In genomic region chr12:40164621-40165020, GRCm38 (mm10) we compare ENCODE assay signal across 8 mouse cellular contexts. TPM values are rescaled to one million over a fixed set of nuclear protein-coding genes. Genes with fewer than 3 reads are reported as not detected.
A peak's percentile ranks its signal among the peaks of the same experiment; 100 is the strongest.
DNase-seq lines count a peak whose midpoint lies in the region; ATAC-seq and TF ChIP-seq lines count a peak whose summit lies in the region.
"Had no signal": no experiment of that assay in that cellular context is flagged by ENCODE, and none has a peak within 500 bp of the region (broad histone marks: within the 10 kb centered on the region; RNA-seq: fewer than 3 reads in every experiment).

No protein-coding gene starts in this region.

- no peaks in the 10 kb centered on the region for H3K4me1 ChIP-seq in liver, embryonic 14.5 days (replicated peaks; ENCODE audit: control insufficient read depth in 2 of 2, insufficient read depth in 2 of 2, low read length in 1 of 2)
- no peaks in the 10 kb centered on the region for H3K4me1 ChIP-seq in liver, embryonic 12.5 days
- H3K4me1 ChIP-seq in forebrain, embryonic 14.5 days (ENCODE audit: control insufficient read depth, insufficient read depth, low read length), result no peaks in the 10 kb centered on the region

- no peak for ATAC-seq in liver, embryonic 14.5 days (ENCODE audit: insufficient read depth)
- ATAC-seq in liver, embryonic 12.5 days, result no peak
- peak; percentile 67; the same call in 1 of the 2 replicates for ATAC-seq in forebrain, embryonic 14.5 days
- peak; percentile 66; the same call in 1 of the 2 replicates for ATAC-seq in neutrophil, adult 5-6 weeks (ENCODE audit: extremely low read depth, insufficient number of reproducible peaks, low FRiP score, poor library complexity, severe bottlenecking)

- no peak for DNase-seq in liver, embryonic 14.5 days (ENCODE audit: low read depth in 3 of 3, low spot score in 3 of 3)
- peak; percentile 8 for DNase-seq in T-cell, adult 2 months (ENCODE audit: low spot score)
- DNase-seq in forebrain, embryonic 14.5 days (ENCODE audit: low spot score), result peak; percentile 83
- DNase-seq in kidney, postnatal 14 days, result peak; percentile 40
- DNase-seq in thymus, postnatal 25 days, result no peak

- 6% methylated on average over 2 of the region's 2 CpGs for WGBS in liver, embryonic 14.5 days (ENCODE audit: insufficient replicate concordance)
- WGBS in liver, embryonic 12.5 days (ENCODE audit: insufficient replicate concordance), result 4% methylated on average over 2 of the region's 2 CpGs
- WGBS in forebrain, embryonic 14.5 days, result 11% methylated on average over 2 of the region's 2 CpGs

- no peaks in the 10 kb centered on the region for H3K36me3 ChIP-seq in liver, embryonic 14.5 days (replicated peaks; ENCODE audit: control insufficient read depth, insufficient read depth, low read depth)
- no peaks in the 10 kb centered on the region for H3K36me3 ChIP-seq in liver, embryonic 12.5 days
- no peaks in the 10 kb centered on the region for H3K36me3 ChIP-seq in forebrain, embryonic 14.5 days (ENCODE audit: control insufficient read depth, insufficient read depth, low read length)

- no peak overlapping the region for H3K9ac ChIP-seq in liver, embryonic 14.5 days (replicated peaks)
- no peak overlapping the region for H3K9ac ChIP-seq in liver, embryonic 12.5 days
- no peak overlapping the region for H3K9ac ChIP-seq in forebrain, embryonic 14.5 days (ENCODE audit: low read length)

- TF ChIP-seq EP300 in liver, embryonic 14.5 days (IDR thresholded peaks at IDR 0.05; ENCODE audit: low read depth), result no peak

- no peak overlapping the region for H3K27ac ChIP-seq in liver, embryonic 14.5 days
- no peak overlapping the region for H3K27ac ChIP-seq in liver, embryonic 12.5 days
- no peak overlapping the region for H3K27ac ChIP-seq in forebrain, embryonic 14.5 days (ENCODE audit: low read depth, low read length)
- H3K27ac ChIP-seq: macrophage had no signal

- TF ChIP-seq CTCF in liver, embryonic 14.5 days (IDR thresholded peaks at IDR 0.05; ENCODE audit: low read depth), result peak; percentile 45; the same call in 1 of the 2 replicates

- H3K9me3 ChIP-seq in liver, embryonic 14.5 days (ENCODE audit: control insufficient read depth, low read length), result no peaks in the 10 kb centered on the region
- no peaks in the 10 kb centered on the region for H3K9me3 ChIP-seq in liver, embryonic 12.5 days (replicated peaks)
- H3K9me3 ChIP-seq in forebrain, embryonic 14.5 days (replicated peaks; ENCODE audit: control insufficient read depth, low read length), result no peaks in the 10 kb centered on the region

- H3K4me2 ChIP-seq in liver, embryonic 14.5 days (ENCODE audit: low read depth), result no peak overlapping the region
- no peak overlapping the region for H3K4me2 ChIP-seq in liver, embryonic 12.5 days
- no peak overlapping the region for H3K4me2 ChIP-seq in forebrain, embryonic 14.5 days (ENCODE audit: low read length)

- no peak overlapping the region for H3K4me3 ChIP-seq in liver, embryonic 14.5 days (ENCODE audit: insufficient read depth in 1 of 2, low read depth in 2 of 2, low read length in 2 of 2)
- H3K4me3 ChIP-seq in liver, embryonic 12.5 days, result no peak overlapping the region
- no peak overlapping the region for H3K4me3 ChIP-seq in forebrain, embryonic 14.5 days (ENCODE audit: low read depth, low read length)

- H3K27me3 ChIP-seq in liver, embryonic 14.5 days (ENCODE audit: control insufficient read depth, insufficient read depth, low read length), result no peaks in the 10 kb centered on the region
- no peaks in the 10 kb centered on the region for H3K27me3 ChIP-seq in liver, embryonic 12.5 days (replicated peaks)
- no peaks in the 10 kb centered on the region for H3K27me3 ChIP-seq in forebrain, embryonic 14.5 days (replicated peaks; ENCODE audit: control insufficient read depth, insufficient read depth, low read length)

RNA-seq across cellular contexts. Expression of gene Scin, which starts 30.6 kb away (rescaled TPM):
- 0.04 and 0.06 TPM in 2 replicates for polyA plus RNA-seq in liver, embryonic 14.5 days (2012; rRNA removed)
- 0.09 TPM in 1 of 2 replicates, not detected in the other for polyA plus RNA-seq in liver, embryonic 14.5 days (2014; fragmentation: Nextera tagmentation; extraction: Ambion mirVana)
- 0.22 and 0.43 TPM in 2 replicates for polyA plus RNA-seq in liver, embryonic 12.5 days (2016; fragmentation: Nextera tagmentation; extraction: Ambion mirVana)
- not detected in 2 replicates for polyA plus RNA-seq in forebrain, embryonic 14.5 days (2014; fragmentation: Nextera tagmentation; extraction: Ambion mirVana)
- not detected in 2 replicates for total RNA-seq in neutrophil, adult 5-6 weeks (2017)

RNA-seq across cellular contexts. Expression of gene Lsmem1, which starts 34.7 kb away (rescaled TPM):
- 0.02 TPM in 1 of 2 replicates, not detected in the other for polyA plus RNA-seq in liver, embryonic 14.5 days (2012; rRNA removed)
- polyA plus RNA-seq in liver, embryonic 14.5 days (2014; fragmentation: Nextera tagmentation; extraction: Ambion mirVana), result not detected in 2 replicates
- polyA plus RNA-seq in liver, embryonic 12.5 days (2016; fragmentation: Nextera tagmentation; extraction: Ambion mirVana), result not detected in 2 replicates
- not detected in 2 replicates for polyA plus RNA-seq in forebrain, embryonic 14.5 days (2014; fragmentation: Nextera tagmentation; extraction: Ambion mirVana)
- 0.23 and 0.98 TPM in 2 replicates for total RNA-seq in neutrophil, adult 5-6 weeks (2017)
- polyA plus RNA-seq: macrophage had no signal

Comparison
In these comparisons a context has a peak if more than half of its experiments do, and no peak if none do; other contexts are left out.
1. ATAC-seq: peak in forebrain, embryonic 14.5 days (single experiment) and neutrophil, adult 5-6 weeks (single experiment); none in liver, embryonic 14.5 days (single experiment) and liver, embryonic 12.5 days (single experiment).
2. DNase-seq: peak in T-cell, adult 2 months (single experiment), forebrain, embryonic 14.5 days (single experiment) and kidney, postnatal 14 days (single experiment); none in liver, embryonic 14.5 days (0 of 3) and thymus, postnatal 25 days (single experiment).